Mouse (Mus musculus) liver, embryonic 15.5 days (tissue): ENCODE results near the gene Cenpa. TPM values are rescaled to one million over a fixed set of nuclear protein-coding genes. Genes with fewer than 3 reads are reported as not detected.

Experiments used
- ATAC-seq: fragments of 200-750 bp; cut with Nextera tagmentation; 2 replicates; pipeline ENCODE4 v1.8.0; 2017; ENCODE audit warnings: moderate number of reproducible peaks, mild to moderate bottlenecking, moderate library complexity; ENCODE audit not compliant: insufficient read depth
- H3K27ac ChIP-seq: fragments of 300-500 bp; sonication (generic); replicated peaks from 2 replicates; pipeline ENCODE4 v1.5.1; 2015; ENCODE audit warnings: mild to moderate bottlenecking, inconsistent platforms
- H3K27me3 ChIP-seq: fragments of 300-500 bp; sonication (generic); 2 replicates; pipeline ENCODE4 v1.6.1; 2015; ENCODE audit warnings: mild to moderate bottlenecking, inconsistent platforms
- H3K36me3 ChIP-seq: fragments of 300-500 bp; sonication (generic); replicated peaks from 2 replicates; pipeline ENCODE4 v1.6.1; 2015; ENCODE audit warnings: moderate library complexity, mild to moderate bottlenecking, inconsistent platforms
- H3K4me1 ChIP-seq: fragments of 300-500 bp; sonication (generic); replicated peaks from 2 replicates; pipeline ENCODE4 v1.6.1; 2015; ENCODE audit warnings: inconsistent platforms
- H3K4me2 ChIP-seq: fragments of 300-500 bp; sonication (generic); 2 replicates; pipeline ENCODE4 v1.6.1; 2015; ENCODE audit warnings: moderate library complexity, mild to moderate bottlenecking, inconsistent platforms
- H3K4me3 ChIP-seq: fragments of 300-500 bp; sonication (generic); replicated peaks from 2 replicates; pipeline ENCODE4 v1.5.1; 2015; ENCODE audit warnings: mild to moderate bottlenecking, inconsistent platforms
- H3K9ac ChIP-seq: fragments of 300-500 bp; sonication (generic); 2 replicates; pipeline ENCODE4 v1.6.1; 2015; ENCODE audit warnings: moderate library complexity, mild to moderate bottlenecking, inconsistent platforms
- H3K9me3 ChIP-seq: fragments of 300-500 bp; sonication (generic); replicated peaks from 2 replicates; pipeline ENCODE4 v1.6.1; 2016; ENCODE audit warnings: inconsistent platforms
- WGBS: fragments of 180-500 bp; shearing (Covaris S2); methylation state at CpG from one replicate; pipeline ENCODE4 v1.1.7; 2015; ENCODE audit warnings: mixed read lengths; ENCODE audit not compliant: insufficient replicate concordance; 5-methylcytosine and 5-hydroxymethylcytosine counted together
- polyA plus RNA-seq: library from polyadenylated mRNA; unstranded; fragments of >200 nt; fragmentation: Nextera tagmentation; extraction: Ambion mirVana; gene quantifications from 2 replicates; pipeline ENCODE4 v1.2.1, GENCODE M21; 2015

Gene Cenpa
- polyA plus RNA-seq, 1 experiment from 2014 or later, result 194 TPM

- Histone ChIP-seq H3K36me3 (no peaks in the 10 kb centered on the region), H3K27me3 (peaks cover 54% of the 10 kb centered on the region), H3K9ac (no peak overlapping the region), H3K27ac (no peak overlapping the region), H3K9me3 (no peaks in the 10 kb centered on the region), H3K4me2 (no peak overlapping the region), H3K4me3 (no peak overlapping the region), H3K4me1 (peaks cover 12% of the 10 kb centered on the region)
- WGBS, result 24% methylated on average over 1 of the region's 1 CpGs
- no peak for ATAC-seq
These were observed 42.3 kb upstream of the Cenpa start for GRCm38 (mm10) chr5:30624311-30624710.

- no peak overlapping the region for H3K4me2 ChIP-seq
These were observed 41.7 kb upstream of the Cenpa start for GRCm38 (mm10) chr5:30624908-30625307.

GRCm38 (mm10) chr5:30625379-30625778, 41.2 kb upstream of the Cenpa start:
- Histone ChIP-seq H3K4me1 (peaks cover 12% of the 10 kb centered on the region), H3K27ac (no peak overlapping the region), H3K36me3 (no peaks in the 10 kb centered on the region), H3K9me3 (no peaks in the 10 kb centered on the region), H3K4me2 (no peak overlapping the region), H3K4me3 (no peak overlapping the region), H3K27me3 (peaks cover 56% of the 10 kb centered on the region), H3K9ac (no peak overlapping the region)
- ATAC-seq, result no peak
- 53% methylated on average over 3 of the region's 3 CpGs for WGBS

More at GRCm38 (mm10) chr5:30624908-30625307, 41.7 kb upstream of the Cenpa start:
- H3K4me1 ChIP-seq, result peaks cover 12% of the 10 kb centered on the region
- no peak overlapping the region for H3K27ac ChIP-seq
- ATAC-seq, result no peak
- 42% methylated on average over 4 of the region's 4 CpGs for WGBS
- H3K27me3 ChIP-seq, result peaks cover 55% of the 10 kb centered on the region
- H3K4me3 ChIP-seq, result no peak overlapping the region
- no peaks in the 10 kb centered on the region for H3K36me3 ChIP-seq
- no peak overlapping the region for H3K9ac ChIP-seq
- H3K9me3 ChIP-seq, result no peaks in the 10 kb centered on the region

GRCm38 (mm10) chr5:30626331-30627105, 40.1 kb upstream of the Cenpa start:
- no peak overlapping the region for H3K27ac ChIP-seq
- no peak overlapping the region for H3K4me2 ChIP-seq
- no peak overlapping the region for H3K9ac ChIP-seq
- WGBS, result 49% methylated on average over 8 of the region's 8 CpGs
- peaks cover 12% of the 10 kb centered on the region for H3K4me1 ChIP-seq
- H3K27me3 ChIP-seq, result peaks cover 45% of the 10 kb centered on the region
- H3K4me3 ChIP-seq, result no peak overlapping the region
- no peaks in the 10 kb centered on the region for H3K36me3 ChIP-seq
- no peaks in the 10 kb centered on the region for H3K9me3 ChIP-seq
- ATAC-seq, result no peak

GRCm38 (mm10) chr5:30628511-30628910, 38.1 kb upstream of the Cenpa start:
- H3K9ac ChIP-seq, result no peak overlapping the region
- no peaks in the 10 kb centered on the region for H3K36me3 ChIP-seq
- WGBS, result 46% methylated on average over 3 of the region's 3 CpGs
- peaks cover 25% of the 10 kb centered on the region for H3K27me3 ChIP-seq
- no peaks in the 10 kb centered on the region for H3K9me3 ChIP-seq
- no peaks in the 10 kb centered on the region for H3K4me1 ChIP-seq
- no peak overlapping the region for H3K4me3 ChIP-seq
- H3K27ac ChIP-seq, result no peak overlapping the region
- no peak for ATAC-seq
- H3K4me2 ChIP-seq, result no peak overlapping the region

GRCm38 (mm10) chr5:30630401-30630800, 36.2 kb upstream of the Cenpa start:
- Histone ChIP-seq H3K9ac (no peak overlapping the region), H3K4me2 (no peak overlapping the region), H3K9me3 (no peaks in the 10 kb centered on the region), H3K4me3 (no peak overlapping the region), H3K27me3 (0 out of 2 replicates have a peak, but pooled peaks cover 12% of the 10 kb centered on the region), H3K36me3 (no peaks in the 10 kb centered on the region), H3K4me1 (no peaks in the 10 kb centered on the region), H3K27ac (no peak overlapping the region)
- WGBS, result 54% methylated on average over 6 of the region's 6 CpGs
- no peak for ATAC-seq

- no peaks in the 10 kb centered on the region for H3K9me3 ChIP-seq
- no peak overlapping the region for H3K4me3 ChIP-seq
- H3K36me3 ChIP-seq, result no peaks in the 10 kb centered on the region
- 33% methylated on average over 1 of the region's 1 CpGs for WGBS
- H3K4me2 ChIP-seq, result no peak overlapping the region
- H3K27ac ChIP-seq, result no peak overlapping the region
- no peaks in the 10 kb centered on the region for H3K4me1 ChIP-seq
- 0 out of 2 replicates have a peak, but pooled peaks cover 9% of the 10 kb centered on the region for H3K27me3 ChIP-seq
- no peak overlapping the region for H3K9ac ChIP-seq
- ATAC-seq, result no peak
These were observed 34.4 kb upstream of the Cenpa start for GRCm38 (mm10) chr5:30632134-30632533.

- Histone ChIP-seq H3K9me3 (no peaks in the 10 kb centered on the region), H3K4me3 (no peak overlapping the region), H3K36me3 (no peaks in the 10 kb centered on the region), H3K9ac (no peak overlapping the region), H3K27ac (no peak overlapping the region), H3K4me2 (no peak overlapping the region), H3K27me3 (no peaks in the 10 kb centered on the region; the same call in 1 of the 2 replicates), H3K4me1 (no peaks in the 10 kb centered on the region)
- WGBS, result 26% methylated on average over 7 of the region's 7 CpGs
- no peak for ATAC-seq
These were observed 29.6 kb upstream of the Cenpa start for GRCm38 (mm10) chr5:30636994-30637393.

- no peak for ATAC-seq
These were observed 28.5 kb upstream of the Cenpa start for GRCm38 (mm10) chr5:30638041-30638440.

GRCm38 (mm10) chr5:30643477-30644179, 22.9 kb upstream of the Cenpa start:
- Histone ChIP-seq H3K9ac (no peak overlapping the region), H3K4me2 (no peak overlapping the region), H3K9me3 (no peaks in the 10 kb centered on the region), H3K4me3 (no peak overlapping the region), H3K27me3 (no peaks in the 10 kb centered on the region; the same call in none of the 2 replicates), H3K4me1 (peaks cover 12% of the 10 kb centered on the region), H3K36me3 (no peaks in the 10 kb centered on the region), H3K27ac (no peak overlapping the region)
- 28% methylated on average over 5 of the region's 5 CpGs for WGBS
- ATAC-seq, result no peak

More at GRCm38 (mm10) chr5:30638041-30638440, 28.5 kb upstream of the Cenpa start:
- Histone ChIP-seq H3K36me3 (no peaks in the 10 kb centered on the region), H3K9ac (no peak overlapping the region), H3K4me3 (no peak overlapping the region), H3K27me3 (no peaks in the 10 kb centered on the region; the same call in 1 of the 2 replicates), H3K4me1 (no peaks in the 10 kb centered on the region), H3K27ac (no peak overlapping the region), H3K4me2 (no peak overlapping the region), H3K9me3 (no peaks in the 10 kb centered on the region)
- WGBS, result 1% methylated on average over 6 of the region's 6 CpGs

GRCm38 (mm10) chr5:30646036-30646435, 20.5 kb upstream of the Cenpa start:
- H3K9ac ChIP-seq, result no peak overlapping the region
- H3K27ac ChIP-seq, result no peak overlapping the region
- H3K4me1 ChIP-seq, result peaks cover 27% of the 10 kb centered on the region
- ATAC-seq, result no peak
- no peaks in the 10 kb centered on the region for H3K9me3 ChIP-seq
- H3K4me3 ChIP-seq, result no peak overlapping the region
- 60% methylated on average over 2 of the region's 2 CpGs for WGBS
- H3K27me3 ChIP-seq, result no peaks in the 10 kb centered on the region; the same call in 1 of the 2 replicates
- no peak overlapping the region for H3K4me2 ChIP-seq
- H3K36me3 ChIP-seq, result no peaks in the 10 kb centered on the region
